Mouse (Mus musculus): ENCODE measurements at regions not wholly inside any gene's neighbourhood (a gene's known extent, or its start where the extent isn't known, plus 50 kb on each side); places are given as distances from the start of the nearest gene placed in this dataset.

- H3K9me3 ChIP-seq (ENCODE audit: control insufficient read depth, low read length) = no peaks in the 10 kb centered on the region
- 75% methylated on average over 4 of the region's 4 CpGs for WGBS
- H3K4me3 ChIP-seq (replicated peaks; ENCODE audit: low read depth, low read length) = no peak overlapping the region
- H3K4me2 ChIP-seq (ENCODE audit: low read length) = no peak overlapping the region
- H3K36me3 ChIP-seq (ENCODE audit: control insufficient read depth, insufficient read depth, low read length) = no peaks in the 10 kb centered on the region
- no peaks in the 10 kb centered on the region for H3K27me3 ChIP-seq (ENCODE audit: control insufficient read depth, insufficient read depth, low read length)
- no peaks in the 10 kb centered on the region for H3K4me1 ChIP-seq (ENCODE audit: control insufficient read depth, insufficient read depth, low read length)
- no peak overlapping the region for H3K9ac ChIP-seq (replicated peaks; ENCODE audit: low read length)
- DNase-seq (no peak), ATAC-seq (ENCODE audit: low FRiP score, low TSS enrichment) (no peak)
- no peak overlapping the region for H3K27ac ChIP-seq (replicated peaks; ENCODE audit: low read depth, low read length)
Measured at GRCm38 (mm10) chr4:5590531-5590930, 797.4 kb upstream of the Impad1 start.

DNA sequence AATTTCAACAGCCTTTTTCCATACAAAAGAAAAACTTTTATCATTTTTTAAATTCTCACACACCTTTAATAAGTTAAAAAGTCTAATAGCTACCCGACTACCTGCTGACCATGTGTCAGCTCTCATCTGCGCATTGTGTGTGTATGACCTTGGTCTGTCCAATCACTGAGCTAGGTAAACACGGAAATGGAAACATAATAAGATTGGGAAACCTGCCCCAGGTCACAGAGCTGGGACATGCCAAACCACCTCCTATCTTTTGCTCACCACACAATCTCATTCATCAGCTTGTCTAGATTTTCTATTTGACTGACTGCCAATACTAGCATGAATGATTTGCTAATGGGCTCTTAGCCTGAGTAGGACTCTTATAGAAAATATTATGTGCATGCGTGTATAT, 794.3 kb upstream of the Impad1 start:
- no peak for DNase-seq
- no peak overlapping the region for H3K9ac ChIP-seq (replicated peaks; ENCODE audit: low read length)
- no peak overlapping the region for H3K4me3 ChIP-seq (replicated peaks; ENCODE audit: low read depth, low read length)
- ATAC-seq (ENCODE audit: low FRiP score, low TSS enrichment) = no peak
- no peaks in the 10 kb centered on the region for H3K9me3 ChIP-seq (ENCODE audit: control insufficient read depth, low read length)
- H3K27ac ChIP-seq (replicated peaks; ENCODE audit: low read depth, low read length) = no peak overlapping the region
- 94% methylated on average over 4 of the region's 4 CpGs for WGBS
- no peaks in the 10 kb centered on the region for H3K4me1 ChIP-seq (ENCODE audit: control insufficient read depth, insufficient read depth, low read length)
- H3K36me3 ChIP-seq (ENCODE audit: control insufficient read depth, insufficient read depth, low read length) = no peaks in the 10 kb centered on the region
- H3K4me2 ChIP-seq (ENCODE audit: low read length) = no peak overlapping the region
- H3K27me3 ChIP-seq (ENCODE audit: control insufficient read depth, insufficient read depth, low read length) = no peaks in the 10 kb centered on the region

- DNase-seq (no peak), ATAC-seq (ENCODE audit: low FRiP score, low TSS enrichment) (no peak)
- H3K4me2 ChIP-seq (ENCODE audit: low read length) = no peak overlapping the region
- no peaks in the 10 kb centered on the region for H3K36me3 ChIP-seq (ENCODE audit: control insufficient read depth, insufficient read depth, low read length)
- H3K4me3 ChIP-seq (replicated peaks; ENCODE audit: low read depth, low read length) = no peak overlapping the region
- H3K27me3 ChIP-seq (ENCODE audit: control insufficient read depth, insufficient read depth, low read length) = no peaks in the 10 kb centered on the region
- WGBS = 90% methylated on average over 4 of the region's 4 CpGs
- no peaks in the 10 kb centered on the region for H3K4me1 ChIP-seq (ENCODE audit: control insufficient read depth, insufficient read depth, low read length)
- H3K9me3 ChIP-seq (ENCODE audit: control insufficient read depth, low read length) = no peaks in the 10 kb centered on the region
- no peak overlapping the region for H3K9ac ChIP-seq (replicated peaks; ENCODE audit: low read length)
- no peak overlapping the region for H3K27ac ChIP-seq (replicated peaks; ENCODE audit: low read depth, low read length)
Measured at GRCm38 (mm10) chr4:5585205-5585604, 792.0 kb upstream of the Impad1 start.

DNA sequence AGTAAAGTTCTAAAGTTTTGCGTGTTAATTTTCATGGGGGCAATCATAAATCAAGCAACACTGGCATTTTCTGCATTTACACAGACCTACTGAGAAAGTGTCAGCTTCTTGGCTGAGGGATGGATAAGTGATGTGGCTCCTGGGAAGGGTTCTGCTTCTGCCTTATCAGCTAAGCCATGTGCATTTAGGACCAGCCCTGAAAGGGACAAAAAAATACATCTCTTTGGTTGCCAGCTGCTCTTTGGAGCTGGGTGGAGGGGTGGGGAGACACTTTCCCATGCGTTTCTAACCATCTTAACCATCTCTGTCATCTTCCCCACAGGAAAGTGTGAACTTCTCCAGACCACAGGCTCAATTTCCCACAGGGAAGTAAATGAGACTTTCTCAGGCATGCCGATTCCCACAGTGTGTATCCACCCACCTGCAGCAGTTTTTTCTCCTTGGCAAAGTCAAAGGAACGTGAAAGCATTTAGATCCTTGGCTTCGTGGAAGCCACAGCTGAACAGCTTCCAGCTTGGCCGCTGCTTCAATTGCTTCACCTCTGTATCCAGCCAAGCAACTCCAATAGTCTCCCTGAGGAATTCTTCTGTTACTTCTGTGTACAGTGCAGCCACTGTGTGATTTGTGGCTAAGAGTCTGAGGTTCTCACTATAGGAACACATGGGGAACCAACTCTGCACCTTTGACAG, 791.0 kb upstream of the Impad1 start:
- DNase-seq (no peak), ATAC-seq (ENCODE audit: low FRiP score, low TSS enrichment) (no peak)
- no peaks in the 10 kb centered on the region for H3K9me3 ChIP-seq (ENCODE audit: control insufficient read depth, low read length)
- H3K4me2 ChIP-seq (ENCODE audit: low read length) = no peak overlapping the region
- no peaks in the 10 kb centered on the region for H3K36me3 ChIP-seq (ENCODE audit: control insufficient read depth, insufficient read depth, low read length)
- no peaks in the 10 kb centered on the region for H3K4me1 ChIP-seq (ENCODE audit: control insufficient read depth, insufficient read depth, low read length)
- no peak overlapping the region for H3K27ac ChIP-seq (replicated peaks; ENCODE audit: low read depth, low read length)
- H3K27me3 ChIP-seq (ENCODE audit: control insufficient read depth, insufficient read depth, low read length) = no peaks in the 10 kb centered on the region
- H3K4me3 ChIP-seq (replicated peaks; ENCODE audit: low read depth, low read length) = no peak overlapping the region
- 76% methylated on average over 6 of the region's 6 CpGs for WGBS
- H3K9ac ChIP-seq (replicated peaks; ENCODE audit: low read length) = no peak overlapping the region

DNA sequence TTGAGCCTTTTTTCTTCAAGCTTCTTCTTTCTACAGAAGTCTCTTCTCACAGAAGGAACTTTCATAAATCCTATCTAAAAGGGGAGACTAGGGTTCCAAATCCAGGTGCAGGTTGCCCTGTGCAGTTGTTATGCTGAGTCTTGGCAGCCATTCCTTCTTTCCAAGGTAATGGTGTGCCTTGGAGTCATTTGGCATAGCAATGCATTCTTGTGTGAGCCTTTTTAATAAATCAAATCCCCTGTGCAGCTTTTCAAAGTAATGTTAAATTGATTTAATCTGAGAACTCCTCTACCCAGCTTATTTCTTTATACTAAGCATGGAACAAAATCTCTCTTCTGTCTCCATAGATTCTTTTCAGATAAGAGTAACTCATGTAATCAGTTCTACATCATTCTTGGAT, 774.9 kb upstream of the Impad1 start:
- H3K36me3 ChIP-seq (ENCODE audit: control insufficient read depth, insufficient read depth, low read length) = no peaks in the 10 kb centered on the region
- no peak overlapping the region for H3K4me3 ChIP-seq (replicated peaks; ENCODE audit: low read depth, low read length)
- no peaks in the 10 kb centered on the region for H3K4me1 ChIP-seq (ENCODE audit: control insufficient read depth, insufficient read depth, low read length)
- no peaks in the 10 kb centered on the region for H3K9me3 ChIP-seq (ENCODE audit: control insufficient read depth, low read length)
- no peak for DNase-seq
- ATAC-seq (ENCODE audit: low FRiP score, low TSS enrichment) = no peak
- H3K27ac ChIP-seq (replicated peaks; ENCODE audit: low read depth, low read length) = no peak overlapping the region
- H3K4me2 ChIP-seq (ENCODE audit: low read length) = no peak overlapping the region
- no peak overlapping the region for H3K9ac ChIP-seq (replicated peaks; ENCODE audit: low read length)
- H3K27me3 ChIP-seq (ENCODE audit: control insufficient read depth, insufficient read depth, low read length) = no peaks in the 10 kb centered on the region

DNA sequence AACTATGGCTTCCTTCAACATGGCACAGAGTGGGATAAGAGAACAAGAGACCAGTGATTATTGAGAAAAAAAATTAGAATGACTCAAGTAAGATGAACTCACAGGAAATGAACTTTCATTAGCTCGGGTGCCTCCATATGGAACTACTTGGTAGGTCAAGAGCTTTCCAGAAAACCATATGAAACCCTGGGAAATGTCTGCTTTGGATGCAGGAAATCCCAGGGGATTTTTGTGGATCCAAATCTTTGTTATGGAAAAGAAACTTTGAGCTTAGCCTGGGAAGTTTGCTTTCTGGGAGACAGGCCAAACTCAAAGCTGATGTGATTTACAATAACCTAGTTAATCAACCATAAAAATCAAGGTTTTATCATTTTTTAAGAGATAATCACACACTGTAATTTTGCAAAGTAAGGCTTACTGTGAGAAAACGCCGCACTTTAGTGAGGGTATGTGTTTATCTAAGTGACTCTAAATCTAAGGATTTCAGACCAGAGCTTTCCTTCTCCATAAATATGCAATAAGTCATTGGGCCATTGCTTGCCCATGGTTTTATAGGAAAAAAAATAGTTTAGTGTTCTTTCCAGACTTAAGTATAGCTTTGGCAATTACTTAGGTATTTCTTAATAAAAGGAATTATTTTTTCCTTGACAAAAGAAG, 767.0 kb upstream of the Impad1 start:
- no peak overlapping the region for H3K4me2 ChIP-seq (ENCODE audit: low read length)
- no peak for ATAC-seq (ENCODE audit: low FRiP score, low TSS enrichment)

GRCm38 (mm10) chr4:5540155-5540554, 747.0 kb upstream of the Impad1 start:
- Histone ChIP-seq H3K9me3 (ENCODE audit: control insufficient read depth, low read length) (no peaks in the 10 kb centered on the region), H3K4me2 (ENCODE audit: low read length) (no peak overlapping the region), H3K4me1 (ENCODE audit: control insufficient read depth, insufficient read depth, low read length) (no peaks in the 10 kb centered on the region), H3K27ac (replicated peaks; ENCODE audit: low read depth, low read length) (no peak overlapping the region), H3K36me3 (ENCODE audit: control insufficient read depth, insufficient read depth, low read length) (no peaks in the 10 kb centered on the region), H3K27me3 (ENCODE audit: control insufficient read depth, insufficient read depth, low read length) (no peaks in the 10 kb centered on the region), H3K9ac (replicated peaks; ENCODE audit: low read length) (no peak overlapping the region), H3K4me3 (replicated peaks; ENCODE audit: low read depth, low read length) (no peak overlapping the region)
- no peak for DNase-seq
- ATAC-seq (ENCODE audit: low FRiP score, low TSS enrichment) = no peak
- 91% methylated on average over 3 of the region's 3 CpGs for WGBS

More for the DNA sequence above, 767.0 kb upstream of the Impad1 start:
- H3K36me3 ChIP-seq (ENCODE audit: control insufficient read depth, insufficient read depth, low read length) = no peaks in the 10 kb centered on the region
- H3K4me1 ChIP-seq (ENCODE audit: control insufficient read depth, insufficient read depth, low read length) = no peaks in the 10 kb centered on the region
- H3K9ac ChIP-seq (replicated peaks; ENCODE audit: low read length) = no peak overlapping the region
- no peak overlapping the region for H3K27ac ChIP-seq (replicated peaks; ENCODE audit: low read depth, low read length)
- peak; percentile 3 for DNase-seq
- no peak overlapping the region for H3K4me3 ChIP-seq (replicated peaks; ENCODE audit: low read depth, low read length)
- 70% methylated on average over 3 of the region's 3 CpGs for WGBS
- no peaks in the 10 kb centered on the region for H3K27me3 ChIP-seq (ENCODE audit: control insufficient read depth, insufficient read depth, low read length)
- H3K9me3 ChIP-seq (ENCODE audit: control insufficient read depth, low read length) = no peaks in the 10 kb centered on the region

GRCm38 (mm10) chr4:5530416-5530815, 737.3 kb upstream of the Impad1 start:
- no peaks in the 10 kb centered on the region for H3K9me3 ChIP-seq (ENCODE audit: control insufficient read depth, low read length)
- ATAC-seq (ENCODE audit: low FRiP score, low TSS enrichment) (no peak), DNase-seq (no peak)
- no peak overlapping the region for H3K4me3 ChIP-seq (replicated peaks; ENCODE audit: low read depth, low read length)
- no peak overlapping the region for H3K9ac ChIP-seq (replicated peaks; ENCODE audit: low read length)
- H3K27me3 ChIP-seq (ENCODE audit: control insufficient read depth, insufficient read depth, low read length) = no peaks in the 10 kb centered on the region
- no peak overlapping the region for H3K4me2 ChIP-seq (ENCODE audit: low read length)
- no peaks in the 10 kb centered on the region for H3K4me1 ChIP-seq (ENCODE audit: control insufficient read depth, insufficient read depth, low read length)
- no peak overlapping the region for H3K27ac ChIP-seq (replicated peaks; ENCODE audit: low read depth, low read length)
- H3K36me3 ChIP-seq (ENCODE audit: control insufficient read depth, insufficient read depth, low read length) = no peaks in the 10 kb centered on the region
- WGBS = 65% methylated on average over 4 of the region's 4 CpGs

DNA sequence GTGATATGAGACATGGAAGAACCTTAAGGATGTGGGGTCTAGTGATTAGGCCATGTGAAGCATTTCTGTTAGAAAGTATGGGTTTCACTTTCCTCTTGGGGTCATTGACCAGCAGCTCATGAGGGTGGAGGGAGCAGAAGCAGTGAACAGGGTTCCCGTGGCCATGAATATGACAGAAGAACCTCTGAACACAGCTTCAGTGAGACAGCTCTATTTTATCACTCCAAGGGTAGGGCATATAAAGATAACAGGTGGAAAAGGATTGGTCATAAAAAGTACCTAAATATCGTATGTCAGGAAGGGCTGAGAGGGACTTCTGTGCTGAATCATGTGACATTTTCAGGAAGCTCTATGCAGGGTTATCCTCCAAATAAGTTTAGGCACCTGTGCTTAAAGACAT, 725.4 kb upstream of the Impad1 start:
- DNase-seq (no peak), ATAC-seq (ENCODE audit: low FRiP score, low TSS enrichment) (no peak)
- Histone ChIP-seq H3K27me3 (ENCODE audit: control insufficient read depth, insufficient read depth, low read length) (no peaks in the 10 kb centered on the region), H3K4me1 (ENCODE audit: control insufficient read depth, insufficient read depth, low read length) (no peaks in the 10 kb centered on the region), H3K9ac (replicated peaks; ENCODE audit: low read length) (no peak overlapping the region), H3K4me2 (ENCODE audit: low read length) (no peak overlapping the region), H3K27ac (replicated peaks; ENCODE audit: low read depth, low read length) (no peak overlapping the region), H3K36me3 (ENCODE audit: control insufficient read depth, insufficient read depth, low read length) (no peaks in the 10 kb centered on the region), H3K9me3 (ENCODE audit: control insufficient read depth, low read length) (no peaks in the 10 kb centered on the region), H3K4me3 (replicated peaks; ENCODE audit: low read depth, low read length) (no peak overlapping the region)
- 92% methylated on average over 2 of the region's 2 CpGs for WGBS
